Mouse (Mus musculus) forebrain, embryonic 16.5 days (tissue): ENCODE data around the gene Gucy2f. TPM values are rescaled to one million over a fixed set of nuclear protein-coding genes. Genes with fewer than 3 reads are reported as not detected.

Experiments
- ATAC-seq: fragments of 200-750 bp; cut with Nextera tagmentation; 2 replicates; pipeline ENCODE4 v1.8.0; 2017; ENCODE audit warnings: mild to moderate bottlenecking, moderate library complexity
- H3K27ac ChIP-seq: fragments of 300-500 bp; sonication (generic); 2 replicates; pipeline ENCODE4 v1.5.1; 2014; ENCODE audit warnings: low read length, control low read depth
- H3K27me3 ChIP-seq: fragments of 300-500 bp; sonication (generic); replicated peaks from 2 replicates; pipeline ENCODE4 v1.6.1; 2014; ENCODE audit warnings: low read length; ENCODE audit not compliant: control insufficient read depth, insufficient read depth
- H3K36me3 ChIP-seq: fragments of 300-500 bp; sonication (generic); 2 replicates; pipeline ENCODE4 v1.6.1; 2014; ENCODE audit not compliant: control insufficient read depth, insufficient read depth
- H3K4me1 ChIP-seq: fragments of 300-500 bp; sonication (generic); replicated peaks from 2 replicates; pipeline ENCODE4 v1.6.1; 2014; ENCODE audit warnings: low read length; ENCODE audit not compliant: control insufficient read depth, insufficient read depth
- H3K4me2 ChIP-seq: fragments of 300-500 bp; sonication (generic); 2 replicates; pipeline ENCODE4 v1.6.1; 2014; ENCODE audit warnings: mild to moderate bottlenecking, low read length, control low read depth
- H3K4me3 ChIP-seq: fragments of 300-500 bp; sonication (generic); replicated peaks from 2 replicates; pipeline ENCODE4 v1.5.1; 2014; ENCODE audit warnings: mild to moderate bottlenecking, low read length, control low read depth
- H3K9ac ChIP-seq: fragments of 300-500 bp; sonication (generic); replicated peaks from 2 replicates; pipeline ENCODE4 v1.6.1; 2014; ENCODE audit warnings: low read depth, low read length, control low read depth
- H3K9me3 ChIP-seq: fragments of 300-500 bp; sonication (generic); 2 replicates; pipeline ENCODE4 v1.6.1; 2016; ENCODE audit warnings: low read length; ENCODE audit not compliant: control insufficient read depth
- WGBS: fragments of 180-500 bp; shearing (Covaris S2); extraction: QIAGEN DNeasy Blood & Tissue Kit; methylation state at CpG from one replicate; pipeline ENCODE4 v1.1.7; 2014; 5-methylcytosine and 5-hydroxymethylcytosine counted together
- polyA plus RNA-seq: library from polyadenylated mRNA; unstranded; fragments of >200 nt; fragmentation: Nextera tagmentation; extraction: Ambion mirVana; gene quantifications from 2 replicates; pipeline ENCODE4 v1.2.1, GENCODE M21; 2015

Gene Gucy2f
- polyA plus RNA-seq, 1 experiment from 2014 or later = 0.04 TPM

DNA sequence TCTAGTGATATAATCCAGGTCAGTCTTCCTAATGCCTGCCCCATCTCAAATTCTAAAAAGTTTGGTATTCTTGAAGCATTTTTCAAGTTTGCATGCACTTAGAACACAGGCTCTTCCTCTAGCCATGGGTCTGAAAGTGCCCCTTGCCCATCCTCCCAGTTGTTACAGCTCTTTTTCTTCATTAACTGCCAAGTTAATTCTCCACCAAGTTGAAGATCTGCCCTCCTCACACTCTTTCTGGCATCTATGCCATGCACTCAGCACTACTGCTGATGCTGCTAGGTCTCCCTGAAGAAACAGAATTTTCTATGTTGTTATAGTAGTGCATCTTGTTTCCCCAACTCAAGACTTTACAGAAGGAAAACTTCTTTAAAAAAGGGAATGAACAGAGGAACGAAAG is 1.2 kb downstream of the Gucy2f start:
- H3K4me1 ChIP-seq = no peaks in the 10 kb centered on the region
- H3K27me3 ChIP-seq = no peaks in the 10 kb centered on the region
- no peak overlapping the region for H3K27ac ChIP-seq
- H3K9ac ChIP-seq = no peak overlapping the region
- 82% methylated on average over 1 of the region's 1 CpGs for WGBS
- no peak for ATAC-seq
- no peak overlapping the region for H3K4me3 ChIP-seq
- H3K4me2 ChIP-seq = no peak overlapping the region
- H3K9me3 ChIP-seq = no peaks in the 10 kb centered on the region
- no peaks in the 10 kb centered on the region for H3K36me3 ChIP-seq

DNA sequence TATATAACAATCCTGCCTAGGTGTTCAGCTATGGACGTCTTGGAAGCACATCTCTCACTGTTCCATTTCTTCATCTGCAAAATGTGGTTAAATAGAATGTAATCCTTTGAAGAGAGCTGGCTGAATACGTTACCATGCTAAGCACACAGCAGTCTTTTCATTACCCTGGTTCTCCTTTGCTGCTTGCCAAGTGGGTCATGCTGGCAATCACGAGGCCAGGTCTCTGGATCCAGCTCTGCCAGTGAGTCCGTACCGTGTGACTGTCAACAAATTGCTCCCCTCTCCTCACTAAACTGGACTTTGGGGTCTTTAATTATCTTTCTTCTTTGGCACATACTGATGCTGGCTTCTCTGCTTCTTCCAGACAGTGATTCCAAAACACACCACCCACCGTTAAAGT is 2.3 kb downstream of the Gucy2f start:
- Histone ChIP-seq H3K27me3 (no peaks in the 10 kb centered on the region), H3K9ac (no peak overlapping the region), H3K36me3 (no peaks in the 10 kb centered on the region), H3K4me1 (no peaks in the 10 kb centered on the region), H3K4me3 (no peak overlapping the region), H3K27ac (no peak overlapping the region), H3K4me2 (no peak overlapping the region), H3K9me3 (no peaks in the 10 kb centered on the region)
- WGBS = 40% methylated on average over 6 of the region's 6 CpGs
- no peak for ATAC-seq

DNA sequence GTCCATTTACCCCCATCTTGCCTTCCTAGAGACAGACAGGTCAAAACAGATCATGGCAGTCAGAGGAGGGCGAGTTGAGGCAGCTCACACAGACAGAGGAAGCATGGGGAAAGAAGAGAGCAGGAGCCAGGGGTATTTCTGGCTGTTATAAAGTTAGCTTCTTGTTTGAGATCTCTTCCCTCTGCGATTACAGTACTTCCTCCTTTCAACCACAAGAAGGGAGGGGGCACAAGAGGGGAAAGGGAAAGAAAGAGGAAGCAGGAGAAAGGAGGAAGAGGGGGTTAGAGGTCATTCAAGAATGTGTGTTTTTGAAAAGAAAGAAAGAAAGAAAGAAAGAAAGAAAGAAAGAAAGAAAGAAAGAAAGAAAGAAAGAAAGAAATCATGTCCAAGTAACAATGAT is 6.4 kb downstream of the Gucy2f start:
- Histone ChIP-seq H3K9me3 (no peaks in the 10 kb centered on the region), H3K9ac (no peak overlapping the region), H3K36me3 (no peaks in the 10 kb centered on the region), H3K4me1 (no peaks in the 10 kb centered on the region), H3K27me3 (no peaks in the 10 kb centered on the region), H3K4me2 (no peak overlapping the region), H3K27ac (no peak overlapping the region), H3K4me3 (no peak overlapping the region)
- no peak for ATAC-seq
- 85% methylated on average over 2 of the region's 2 CpGs for WGBS

DNA sequence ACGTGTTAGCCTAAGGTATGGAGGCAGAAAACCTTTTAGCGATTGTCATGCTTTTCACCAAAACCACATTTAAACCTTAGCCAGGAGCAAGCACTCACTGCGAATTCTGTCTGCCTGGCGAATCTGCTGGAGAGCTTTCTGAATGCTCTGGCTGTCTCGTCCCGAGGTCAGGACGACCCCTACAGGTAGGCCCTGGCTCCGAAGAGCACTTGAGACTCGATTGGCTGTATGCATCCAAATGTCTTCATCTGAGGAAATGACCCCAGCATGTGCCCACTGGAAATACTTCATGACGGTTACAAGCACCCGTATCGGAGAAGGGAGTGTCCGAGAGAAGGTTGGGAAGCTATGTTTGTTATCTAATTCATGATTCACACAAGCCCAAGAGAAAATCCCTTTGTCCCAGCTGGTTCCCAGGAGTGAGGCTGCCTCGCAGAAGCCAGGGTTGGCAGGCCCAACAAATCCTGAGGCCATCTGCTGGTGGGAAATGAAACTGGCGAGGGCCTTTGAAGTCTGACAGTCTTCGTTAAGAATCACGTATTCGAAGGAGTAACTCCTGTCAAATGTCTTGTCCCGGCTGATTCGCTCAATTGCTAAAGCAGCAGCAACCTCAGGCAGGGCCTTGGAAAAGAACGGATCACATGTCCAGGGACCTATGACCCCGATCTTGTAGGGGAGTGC is 7.6 kb downstream of the Gucy2f start:
- Histone ChIP-seq H3K9ac (no peak overlapping the region), H3K4me3 (no peak overlapping the region), H3K27me3 (no peaks in the 10 kb centered on the region), H3K9me3 (no peaks in the 10 kb centered on the region), H3K36me3 (no peaks in the 10 kb centered on the region), H3K27ac (no peak overlapping the region), H3K4me2 (peak overlapping the region; percentile 23; the same call in 1 of the 2 replicates), H3K4me1 (no peaks in the 10 kb centered on the region)
- WGBS = 33% methylated on average over 22 of the region's 22 CpGs
- peak; percentile 91 for ATAC-seq

DNA sequence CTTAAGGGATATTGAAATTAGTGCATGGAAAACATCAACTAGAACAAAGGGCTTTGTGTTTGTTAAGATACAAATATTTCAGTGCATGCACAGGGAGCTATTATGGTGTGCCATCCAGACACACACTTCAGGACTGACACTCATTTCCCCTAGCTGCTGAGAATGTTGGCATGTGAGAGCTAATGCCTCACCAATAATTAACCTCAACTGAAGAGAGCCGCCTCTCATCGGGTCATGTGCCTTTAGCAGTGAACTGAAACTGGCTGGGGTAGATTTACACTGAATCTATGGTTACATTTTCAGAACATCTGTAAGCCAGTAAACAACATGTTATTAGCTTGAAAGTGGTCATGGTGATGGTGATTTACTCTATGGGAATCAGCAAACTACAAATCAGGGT is 14.7 kb downstream of the Gucy2f start:
- Histone ChIP-seq H3K9me3 (no peaks in the 10 kb centered on the region), H3K4me2 (no peak overlapping the region), H3K27me3 (no peaks in the 10 kb centered on the region), H3K4me1 (no peaks in the 10 kb centered on the region), H3K27ac (no peak overlapping the region), H3K36me3 (no peaks in the 10 kb centered on the region), H3K4me3 (no peak overlapping the region), H3K9ac (no peak overlapping the region)
- WGBS = 78% methylated on average over 2 of the region's 2 CpGs
- no peak for ATAC-seq

DNA sequence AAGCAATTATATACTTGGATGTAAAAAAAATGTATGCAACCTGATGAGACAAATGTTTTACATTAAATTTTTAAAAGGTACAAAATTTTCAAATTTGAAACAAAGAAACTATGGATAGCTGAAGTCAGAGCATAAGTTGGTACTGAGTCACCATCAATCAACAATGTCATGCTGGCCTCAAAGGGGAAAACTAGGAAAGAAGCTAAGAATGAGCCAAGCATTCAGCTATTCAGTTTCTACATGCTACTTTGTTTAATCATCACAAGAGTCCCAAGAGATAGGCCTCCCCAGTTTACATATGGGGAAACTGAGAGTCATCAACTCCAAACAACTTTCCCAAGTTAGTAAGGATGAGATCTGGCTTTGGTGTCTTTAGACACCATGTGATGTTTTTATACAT is 19.8 kb downstream of the Gucy2f start:
- Histone ChIP-seq H3K4me3 (no peak overlapping the region), H3K9ac (no peak overlapping the region), H3K9me3 (no peaks in the 10 kb centered on the region), H3K36me3 (no peaks in the 10 kb centered on the region), H3K27me3 (no peaks in the 10 kb centered on the region), H3K27ac (no peak overlapping the region), H3K4me1 (no peaks in the 10 kb centered on the region), H3K4me2 (no peak overlapping the region)
- ATAC-seq = no peak

DNA sequence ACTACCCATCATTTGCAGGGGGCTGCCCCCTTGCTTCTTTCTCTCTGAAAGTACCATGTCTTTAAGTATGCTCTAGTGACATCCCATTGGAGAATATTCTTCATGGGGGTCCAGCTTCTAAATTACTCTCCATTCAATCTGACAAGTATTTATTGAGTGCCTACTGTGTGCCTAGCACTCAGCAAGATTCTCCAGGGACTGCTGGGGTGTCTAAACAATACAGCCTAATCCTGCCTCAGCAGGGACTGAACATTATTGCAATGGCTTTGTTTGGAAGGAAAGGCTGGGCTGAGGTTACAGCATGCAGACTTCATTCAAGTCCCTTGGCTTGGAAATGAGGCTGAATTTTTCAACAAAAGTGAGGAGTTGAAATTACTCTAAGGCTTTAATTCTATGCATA is 81.0 kb downstream of the Gucy2f start:
- H3K9ac ChIP-seq = no peak overlapping the region
- no peaks in the 10 kb centered on the region for H3K36me3 ChIP-seq
- H3K4me2 ChIP-seq = no peak overlapping the region
- no peak for ATAC-seq
- no peak overlapping the region for H3K4me3 ChIP-seq
- H3K9me3 ChIP-seq = no peaks in the 10 kb centered on the region
- H3K27ac ChIP-seq = no peak overlapping the region
- 0 out of 2 replicates have a peak, but pooled peaks cover 2% of the 10 kb centered on the region for H3K27me3 ChIP-seq
- no peaks in the 10 kb centered on the region for H3K4me1 ChIP-seq

DNA sequence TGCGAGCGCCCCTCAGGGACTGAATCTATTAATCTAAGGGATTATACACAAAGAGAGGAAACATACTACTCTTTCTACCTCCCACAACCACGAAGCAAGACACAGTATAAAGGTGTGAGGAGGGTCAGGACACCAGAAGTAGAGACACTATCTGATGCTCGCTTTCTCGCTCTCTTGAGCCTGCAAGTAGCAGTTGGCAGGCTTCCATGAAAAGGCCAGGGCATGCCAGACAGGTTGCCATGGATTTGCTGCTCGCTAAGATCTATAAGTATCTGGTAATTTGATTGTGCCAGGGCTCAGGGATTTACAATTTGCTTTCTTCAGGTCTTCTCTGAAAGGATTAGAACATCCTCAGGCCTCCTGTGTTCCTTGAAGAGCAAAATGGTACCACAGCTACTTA is 85.5 kb downstream of the Gucy2f start:
- no peak for ATAC-seq
- Histone ChIP-seq H3K27me3 (0 out of 2 replicates have a peak, but pooled peaks cover 2% of the 10 kb centered on the region), H3K9ac (no peak overlapping the region), H3K9me3 (no peaks in the 10 kb centered on the region), H3K4me1 (no peaks in the 10 kb centered on the region), H3K36me3 (no peaks in the 10 kb centered on the region), H3K4me3 (no peak overlapping the region), H3K27ac (no peak overlapping the region), H3K4me2 (no peak overlapping the region)
- WGBS = 54% methylated on average over 6 of the region's 6 CpGs

DNA sequence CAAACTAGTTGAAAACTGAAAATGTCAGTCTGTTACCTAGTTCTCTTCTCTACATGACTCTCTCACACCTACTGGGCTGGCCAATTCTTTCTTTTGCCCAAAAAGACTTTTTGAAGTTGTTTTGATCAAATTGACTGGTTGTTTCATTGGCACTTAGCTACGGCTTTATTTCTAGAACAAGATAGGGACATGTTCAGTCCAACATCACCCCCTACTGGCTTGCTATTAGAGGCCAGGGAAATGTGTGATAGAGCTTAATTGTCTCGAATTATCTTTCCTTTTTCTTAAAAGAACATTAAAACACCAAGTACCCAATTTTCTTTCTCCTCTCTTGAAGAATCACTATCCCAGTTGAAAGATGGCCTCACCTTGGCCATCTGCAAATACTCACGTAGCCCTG is 99.8 kb downstream of the Gucy2f start:
- ATAC-seq = no peak
- 42% methylated on average over 3 of the region's 3 CpGs for WGBS
- no peak overlapping the region for H3K27ac ChIP-seq

DNA sequence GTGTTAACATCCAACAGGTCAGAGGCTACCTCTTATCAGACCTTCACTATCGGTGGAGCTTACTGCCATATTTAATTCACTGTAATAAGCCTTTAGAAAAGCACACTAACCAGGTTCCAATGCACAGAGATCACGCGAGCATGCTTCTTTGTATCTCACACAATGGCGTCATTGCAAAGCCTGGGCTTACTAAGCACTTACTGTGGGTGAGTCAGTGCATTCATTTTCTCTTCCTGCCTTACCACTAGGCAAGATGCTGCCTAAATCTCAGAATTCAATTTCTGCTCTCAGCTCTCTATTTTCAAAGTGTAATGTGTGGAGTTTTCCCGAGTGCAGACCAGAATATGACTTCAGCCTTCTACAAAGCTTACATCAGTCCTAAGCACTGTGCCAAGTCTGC is 101.2 kb downstream of the Gucy2f start:
- H3K4me2 ChIP-seq = no peak overlapping the region
- no peak overlapping the region for H3K4me3 ChIP-seq
- H3K4me1 ChIP-seq = no peaks in the 10 kb centered on the region
- no peak overlapping the region for H3K27ac ChIP-seq
- H3K27me3 ChIP-seq = no peaks in the 10 kb centered on the region
- no peak overlapping the region for H3K9ac ChIP-seq
- 45% methylated on average over 5 of the region's 5 CpGs for WGBS
- no peaks in the 10 kb centered on the region for H3K36me3 ChIP-seq
- H3K9me3 ChIP-seq = no peaks in the 10 kb centered on the region
- no peak for ATAC-seq

More for the DNA sequence above, 99.8 kb downstream of the Gucy2f start:
- no peak overlapping the region for H3K9ac ChIP-seq
- H3K9me3 ChIP-seq = no peaks in the 10 kb centered on the region
- no peaks in the 10 kb centered on the region for H3K27me3 ChIP-seq
- H3K4me1 ChIP-seq = no peaks in the 10 kb centered on the region
- no peak overlapping the region for H3K4me2 ChIP-seq
- no peak overlapping the region for H3K4me3 ChIP-seq
- no peaks in the 10 kb centered on the region for H3K36me3 ChIP-seq
